Mouse (Mus musculus) hindbrain, embryonic 12.5 days (tissue): ENCODE results near the gene Hnrnpr. TPM values are rescaled to one million over a fixed set of nuclear protein-coding genes. Genes with fewer than 3 reads are reported as not detected.

Experiments
- ATAC-seq: fragments of 200-750 bp; cut with Nextera tagmentation; 2 replicates; pipeline ENCODE4 v1.8.0; 2017; ENCODE audit warnings: moderate TSS enrichment; ENCODE audit not compliant: low FRiP score
- H3K27ac ChIP-seq: fragments of 300-500 bp; sonication (generic); 2 replicates; pipeline ENCODE4 v1.5.1; 2016; ENCODE audit warnings: mild to moderate bottlenecking
- H3K27me3 ChIP-seq: fragments of 300-500 bp; sonication (generic); 2 replicates; pipeline ENCODE4 v1.6.1; 2016; ENCODE audit warnings: mild to moderate bottlenecking
- H3K36me3 ChIP-seq: fragments of 300-500 bp; sonication (generic); 2 replicates; pipeline ENCODE4 v1.6.1; 2016; ENCODE audit warnings: mild to moderate bottlenecking
- H3K4me1 ChIP-seq: fragments of 300-500 bp; sonication (generic); 2 replicates; pipeline ENCODE4 v1.6.1; 2016
- H3K4me2 ChIP-seq: fragments of 300-500 bp; sonication (generic); replicated peaks from 2 replicates; pipeline ENCODE4 v1.6.1; 2016; ENCODE audit warnings: mild to moderate bottlenecking
- H3K4me3 ChIP-seq: fragments of 300-500 bp; sonication (generic); 2 replicates; pipeline ENCODE4 v1.5.1; 2016; ENCODE audit warnings: mild to moderate bottlenecking
- H3K9ac ChIP-seq: fragments of 300-500 bp; sonication (generic); 2 replicates; pipeline ENCODE4 v1.6.1; 2016; ENCODE audit warnings: mild to moderate bottlenecking, moderate library complexity
- H3K9me3 ChIP-seq: fragments of 300-500 bp; sonication (generic); replicated peaks from 2 replicates; pipeline ENCODE4 v1.6.1; 2016; ENCODE audit warnings: mild to moderate bottlenecking
- WGBS: fragments of 180-500 bp; shearing (Covaris S2); methylation state at CpG from one replicate; pipeline ENCODE4 v1.1.7; 2016; 5-methylcytosine and 5-hydroxymethylcytosine counted together
- polyA plus RNA-seq: library from polyadenylated mRNA; unstranded; fragments of >200 nt; fragmentation: Nextera tagmentation; extraction: Ambion mirVana; gene quantifications from 2 replicates; pipeline ENCODE4 v1.2.1, GENCODE M21; 2016

The Hnrnpr gene
- 219 and 236 TPM in 2 replicates for polyA plus RNA-seq

- WGBS = under 1% methylated on average over 63 of the region's 65 CpGs
- no peaks in the 10 kb centered on the region for H3K27me3 ChIP-seq
These were observed at the start of gene Hnrnpr for GRCm38 (mm10) chr4:136310229-136311041. Gene Hnrnpr, plus strand, starts transcription at chr4:136310942.

DNA sequence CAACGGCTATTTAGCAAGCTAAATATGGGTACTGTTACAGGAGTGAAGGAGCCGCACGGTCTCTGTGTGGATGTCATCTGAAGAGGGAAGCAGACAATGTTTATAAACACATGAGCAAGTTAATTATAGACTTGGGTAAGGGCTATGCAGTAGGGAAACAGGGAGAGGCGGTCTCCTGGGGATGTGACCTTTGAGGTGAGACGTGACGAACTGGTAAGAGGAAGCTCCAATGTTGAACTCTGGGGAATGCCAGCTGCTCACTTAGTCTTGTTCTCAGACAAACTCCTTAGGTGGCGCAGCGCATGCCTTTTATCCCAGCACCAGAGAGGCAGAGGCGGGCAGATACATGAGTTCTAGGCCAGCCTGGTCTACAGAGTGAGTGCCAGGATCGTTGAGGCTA, 48.8 kb upstream of the Hnrnpr start:
- ATAC-seq = no peak
- H3K4me3 ChIP-seq = no peak overlapping the region
- H3K9me3 ChIP-seq = no peaks in the 10 kb centered on the region
- no peaks in the 10 kb centered on the region for H3K36me3 ChIP-seq
- no peaks in the 10 kb centered on the region for H3K27me3 ChIP-seq
- peaks cover 5% of the 10 kb centered on the region; the same call in 1 of the 2 replicates for H3K4me1 ChIP-seq
- no peak overlapping the region for H3K9ac ChIP-seq
- WGBS = 78% methylated on average over 10 of the region's 10 CpGs
- H3K4me2 ChIP-seq = no peak overlapping the region
- H3K27ac ChIP-seq = no peak overlapping the region

More at GRCm38 (mm10) chr4:136310229-136311041, at the start of gene Hnrnpr:
- Histone ChIP-seq H3K4me1 (peaks cover 32% of the 10 kb centered on the region), H3K9me3 (no peaks in the 10 kb centered on the region), H3K4me2 (peak within 1 kb of the TSS; percentile 77), H3K4me3 (peak within 1 kb of the TSS; percentile 98), H3K27ac (peak within 1 kb of the TSS; percentile 97), H3K9ac (peak within 1 kb of the TSS; percentile 100), H3K36me3 (no peaks in the 10 kb centered on the region)
- ATAC-seq = peak; percentile 100

- WGBS = 96% methylated on average over 4 of the region's 4 CpGs
- Histone ChIP-seq H3K4me2 (no peak overlapping the region), H3K9me3 (no peaks in the 10 kb centered on the region), H3K4me3 (no peak overlapping the region), H3K27me3 (no peaks in the 10 kb centered on the region), H3K4me1 (peaks cover 5% of the 10 kb centered on the region; the same call in 1 of the 2 replicates), H3K9ac (no peak overlapping the region), H3K27ac (no peak overlapping the region), H3K36me3 (no peaks in the 10 kb centered on the region)
- ATAC-seq = no peak
These were observed 47.2 kb upstream of the Hnrnpr start for GRCm38 (mm10) chr4:136263555-136263954.

GRCm38 (mm10) chr4:136266716-136267343, 43.9 kb upstream of the Hnrnpr start:
- Histone ChIP-seq H3K4me1 (no peaks in the 10 kb centered on the region), H3K4me2 (no peak overlapping the region), H3K9ac (no peak overlapping the region), H3K27me3 (no peaks in the 10 kb centered on the region), H3K4me3 (no peak overlapping the region), H3K9me3 (no peaks in the 10 kb centered on the region), H3K27ac (no peak overlapping the region), H3K36me3 (no peaks in the 10 kb centered on the region)
- ATAC-seq = no peak
- WGBS = 85% methylated on average over 9 of the region's 9 CpGs

GRCm38 (mm10) chr4:136268912-136269311, 41.8 kb upstream of the Hnrnpr start:
- 100% methylated on average over 1 of the region's 1 CpGs for WGBS
- no peak overlapping the region for H3K4me2 ChIP-seq
- H3K27me3 ChIP-seq = no peaks in the 10 kb centered on the region
- no peak overlapping the region for H3K9ac ChIP-seq
- H3K36me3 ChIP-seq = no peaks in the 10 kb centered on the region
- no peaks in the 10 kb centered on the region for H3K4me1 ChIP-seq
- no peak overlapping the region for H3K27ac ChIP-seq
- H3K9me3 ChIP-seq = peaks cover 12% of the 10 kb centered on the region
- H3K4me3 ChIP-seq = no peak overlapping the region
- no peak for ATAC-seq

DNA sequence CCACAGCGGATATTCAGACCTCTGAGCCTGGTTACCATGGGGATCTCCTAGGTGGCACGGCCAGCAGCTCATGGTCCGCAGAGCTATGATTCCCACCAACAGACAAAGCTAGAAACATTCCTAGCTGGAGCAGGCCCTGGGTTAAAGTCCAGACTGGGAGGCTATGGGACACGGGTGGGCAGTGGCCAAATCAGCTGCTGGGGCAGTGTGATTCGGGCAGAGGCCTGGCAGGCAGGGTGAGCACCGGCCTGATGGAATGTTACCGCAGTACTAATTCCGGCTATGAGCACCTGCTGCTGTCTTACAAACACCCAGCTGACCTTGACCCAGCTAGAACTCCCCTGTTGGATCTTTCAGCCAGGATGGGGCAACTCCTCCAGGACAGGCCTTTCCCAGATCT, 40.1 kb upstream of the Hnrnpr start:
- whole genome bisulfite sequencing = 84% methylated on average over 8 of the region's 8 CpGs
- Histone ChIP-seq H3K4me1 (no peaks in the 10 kb centered on the region), H3K36me3 (no peaks in the 10 kb centered on the region), H3K9me3 (peaks cover 12% of the 10 kb centered on the region), H3K9ac (no peak overlapping the region), H3K27me3 (no peaks in the 10 kb centered on the region), H3K4me2 (no peak overlapping the region), H3K4me3 (no peak overlapping the region), H3K27ac (no peak overlapping the region)
- no peak for ATAC-seq

- Histone ChIP-seq H3K27ac (no peak overlapping the region), H3K9me3 (no peaks in the 10 kb centered on the region), H3K4me3 (no peak overlapping the region), H3K4me2 (no peak overlapping the region), H3K4me1 (peaks cover 29% of the 10 kb centered on the region), H3K36me3 (no peaks in the 10 kb centered on the region), H3K27me3 (no peaks in the 10 kb centered on the region), H3K9ac (no peak overlapping the region)
- ATAC-seq = no peak
- 85% methylated on average over 8 of the region's 8 CpGs for WGBS
These were observed 29.6 kb upstream of the Hnrnpr start for GRCm38 (mm10) chr4:136281097-136281496.

DNA sequence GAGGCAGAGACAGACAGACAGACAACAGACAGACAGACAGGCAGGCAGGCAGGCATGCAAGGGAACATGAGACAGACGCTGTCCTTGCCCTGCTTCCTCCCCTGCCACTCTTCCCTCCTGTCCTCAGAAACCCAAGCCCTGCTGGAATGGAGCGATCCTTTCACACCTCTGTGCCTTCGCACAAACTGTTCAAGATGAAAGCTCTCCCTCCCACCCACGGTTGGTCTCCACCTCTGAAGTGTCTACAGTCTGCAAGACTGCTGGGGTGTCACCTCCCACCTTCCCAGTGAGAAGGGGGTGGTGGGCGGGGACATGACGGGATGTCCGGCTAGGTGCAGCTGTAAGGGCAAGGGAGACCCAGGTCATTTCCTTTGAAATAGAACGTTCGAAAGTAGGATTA, 29.1 kb upstream of the Hnrnpr start:
- no peaks in the 10 kb centered on the region for H3K27me3 ChIP-seq
- H3K4me3 ChIP-seq = no peak overlapping the region
- no peaks in the 10 kb centered on the region for H3K36me3 ChIP-seq
- ATAC-seq = no peak
- H3K9ac ChIP-seq = no peak overlapping the region
- H3K9me3 ChIP-seq = no peaks in the 10 kb centered on the region
- H3K4me2 ChIP-seq = no peak overlapping the region
- peaks cover 34% of the 10 kb centered on the region for H3K4me1 ChIP-seq
- no peak overlapping the region for H3K27ac ChIP-seq
- WGBS = 59% methylated on average over 9 of the region's 9 CpGs

GRCm38 (mm10) chr4:136282621-136283480, 27.9 kb upstream of the Hnrnpr start:
- peaks cover 8% of the 10 kb centered on the region for H3K36me3 ChIP-seq
- H3K9ac ChIP-seq = no peak overlapping the region
- H3K27me3 ChIP-seq = no peaks in the 10 kb centered on the region
- peak overlapping the region; percentile 1; the same call in 1 of the 2 replicates for H3K4me2 ChIP-seq
- no peak for ATAC-seq
- WGBS = 22% methylated on average over 10 of the region's 10 CpGs
- no peak overlapping the region for H3K4me3 ChIP-seq
- H3K9me3 ChIP-seq = no peaks in the 10 kb centered on the region
- H3K27ac ChIP-seq = peak overlapping the region; percentile 92
- H3K4me1 ChIP-seq = peaks cover 44% of the 10 kb centered on the region

- H3K4me2 ChIP-seq = no peak overlapping the region
- H3K9ac ChIP-seq = no peak overlapping the region
- peak overlapping the region; percentile 92 for H3K27ac ChIP-seq
- no peak overlapping the region for H3K4me3 ChIP-seq
- peaks cover 16% of the 10 kb centered on the region for H3K36me3 ChIP-seq
- H3K27me3 ChIP-seq = peaks cover 5% of the 10 kb centered on the region
- H3K9me3 ChIP-seq = no peaks in the 10 kb centered on the region
- 26% methylated on average over 2 of the region's 2 CpGs for WGBS
- H3K4me1 ChIP-seq = peaks cover 44% of the 10 kb centered on the region
- no peak for ATAC-seq
These were observed 27.0 kb upstream of the Hnrnpr start for GRCm38 (mm10) chr4:136283783-136284182.

GRCm38 (mm10) chr4:136284455-136284854, 26.3 kb upstream of the Hnrnpr start, which contains the start of gene Zfp46:
Gene Zfp46, plus strand, starts transcription at chr4:136284683.
- peak within 1 kb of the TSS; percentile 89 for H3K4me2 ChIP-seq
- H3K9me3 ChIP-seq = no peaks in the 10 kb centered on the region
- 46% methylated on average over 5 of the region's 5 CpGs for WGBS
- ATAC-seq = no peak
- H3K27ac ChIP-seq = peak within 1 kb of the TSS; percentile 92
- peaks cover 12% of the 10 kb centered on the region for H3K27me3 ChIP-seq
- peak within 1 kb of the TSS; percentile 75 for H3K4me3 ChIP-seq
- H3K9ac ChIP-seq = peak within 1 kb of the TSS; percentile 88
- H3K36me3 ChIP-seq = peaks cover 23% of the 10 kb centered on the region
- peaks cover 44% of the 10 kb centered on the region for H3K4me1 ChIP-seq

GRCm38 (mm10) chr4:136284891-136285290, 25.9 kb upstream of the Hnrnpr start:
- peak overlapping the region; percentile 88 for H3K9ac ChIP-seq
- H3K4me1 ChIP-seq = peaks cover 45% of the 10 kb centered on the region
- H3K36me3 ChIP-seq = peaks cover 26% of the 10 kb centered on the region
- peak overlapping the region; percentile 75 for H3K4me3 ChIP-seq
- no peaks in the 10 kb centered on the region for H3K9me3 ChIP-seq
- H3K27me3 ChIP-seq = peaks cover 17% of the 10 kb centered on the region
- WGBS = 33% methylated on average over 6 of the region's 6 CpGs
- H3K4me2 ChIP-seq = peak overlapping the region; percentile 89
- H3K27ac ChIP-seq = peak overlapping the region; percentile 92
- ATAC-seq = 0 out of 2 replicates have a peak, but pooled peaks have one; percentile 0
